Mouse (Mus musculus): ENCODE results near the gene Camp. TPM values are rescaled to one million over a fixed set of nuclear protein-coding genes. Genes with fewer than 3 reads are reported as not detected.
A peak's percentile ranks its signal among the peaks of the same experiment; 100 is the strongest.

Gene Camp
- polyA plus RNA-seq, 1 experiment from 2014 or later = 0.44 TPM

DNA sequence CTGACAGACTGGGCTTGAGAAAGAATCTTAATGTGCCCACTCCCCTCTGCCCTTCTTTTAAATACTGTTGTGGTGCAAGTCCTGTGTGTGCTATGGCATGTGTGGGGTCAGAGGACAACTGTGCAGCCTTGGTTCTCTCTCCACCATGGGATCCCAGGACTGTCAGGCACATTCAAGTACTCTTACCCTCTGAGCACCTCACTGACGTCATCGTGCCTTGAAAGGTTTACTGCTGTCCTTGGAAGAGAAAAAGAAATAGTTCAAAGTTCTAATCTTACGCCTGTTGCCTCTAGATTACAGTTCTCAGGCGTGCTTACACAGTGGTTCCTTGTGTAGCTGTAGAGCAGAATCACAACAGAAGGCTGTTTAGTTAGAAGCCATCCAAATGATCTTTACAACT is 36.8 kb upstream of the Camp start:
- Histone ChIP-seq H3K4me3 (ENCODE audit: low read depth, low read length) (no peak overlapping the region), H3K9me3 (ENCODE audit: control insufficient read depth, low read length) (no peaks in the 10 kb centered on the region), H3K27me3 (ENCODE audit: control insufficient read depth, insufficient read depth, low read length) (no peaks in the 10 kb centered on the region), H3K4me1 (replicated peaks; ENCODE audit: control insufficient read depth, insufficient read depth, low read length) (no peaks in the 10 kb centered on the region), H3K4me2 (ENCODE audit: low read depth, low read length, severe bottlenecking) (no peak overlapping the region), H3K36me3 (ENCODE audit: control insufficient read depth, insufficient read depth, low read length) (peaks cover 54% of the 10 kb centered on the region), H3K27ac (ENCODE audit: low read depth, low read length) (no peak overlapping the region), H3K9ac (ENCODE audit: low read length) (no peak overlapping the region)
- ATAC-seq (replicated peaks; ENCODE audit: low FRiP score) = no peak
- 88% methylated on average over 4 of the region's 4 CpGs for WGBS
- DNase-seq (ENCODE audit: low spot score) = no peak

- ATAC-seq (replicated peaks; ENCODE audit: low FRiP score) = no peak
- Histone ChIP-seq H3K9ac (ENCODE audit: low read length) (no peak overlapping the region), H3K36me3 (ENCODE audit: control insufficient read depth, insufficient read depth, low read length) (peaks cover 37% of the 10 kb centered on the region), H3K27me3 (ENCODE audit: control insufficient read depth, insufficient read depth, low read length) (no peaks in the 10 kb centered on the region), H3K4me3 (ENCODE audit: low read depth, low read length) (no peak overlapping the region), H3K9me3 (ENCODE audit: control insufficient read depth, low read length) (no peaks in the 10 kb centered on the region), H3K27ac (ENCODE audit: low read depth, low read length) (no peak overlapping the region), H3K4me1 (replicated peaks; ENCODE audit: control insufficient read depth, insufficient read depth, low read length) (no peaks in the 10 kb centered on the region), H3K4me2 (ENCODE audit: low read depth, low read length, severe bottlenecking) (no peak overlapping the region)
- DNase-seq (ENCODE audit: low spot score) = no peak
- WGBS = 91% methylated on average over 1 of the region's 1 CpGs
These were observed 29.9 kb upstream of the Camp start for GRCm38 (mm10) chr9:109879305-109879704.

DNA sequence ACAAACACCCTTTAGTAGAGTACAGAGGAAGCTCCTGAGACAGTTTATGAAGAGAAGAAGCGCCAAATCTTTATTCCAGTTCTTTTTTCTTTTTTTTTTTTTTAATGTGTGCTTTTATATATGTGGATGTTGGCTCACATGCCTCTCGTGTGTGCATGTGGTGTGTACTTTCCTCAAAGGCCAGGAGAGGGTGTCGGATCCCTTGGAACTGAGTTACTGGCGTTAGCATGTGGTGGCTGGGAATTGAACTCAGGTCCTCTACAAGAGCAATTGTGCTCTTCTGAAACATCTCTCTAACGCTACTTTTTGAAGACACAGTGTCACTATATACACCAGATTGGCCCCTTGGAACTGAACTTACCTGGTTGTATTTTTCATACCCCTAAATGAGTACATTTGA is 28.2 kb upstream of the Camp start:
- Histone ChIP-seq H3K9ac (ENCODE audit: low read length) (no peak overlapping the region), H3K36me3 (ENCODE audit: control insufficient read depth, insufficient read depth, low read length) (peaks cover 25% of the 10 kb centered on the region), H3K4me3 (ENCODE audit: low read depth, low read length) (peak overlapping the region; percentile 96; the same call in 1 of the 2 replicates), H3K27ac (ENCODE audit: low read depth, low read length) (no peak overlapping the region), H3K4me1 (replicated peaks; ENCODE audit: control insufficient read depth, insufficient read depth, low read length) (no peaks in the 10 kb centered on the region), H3K27me3 (ENCODE audit: control insufficient read depth, insufficient read depth, low read length) (no peaks in the 10 kb centered on the region), H3K9me3 (ENCODE audit: control insufficient read depth, low read length) (no peaks in the 10 kb centered on the region), H3K4me2 (ENCODE audit: low read depth, low read length, severe bottlenecking) (peak overlapping the region; percentile 66; the same call in 1 of the 2 replicates)
- ATAC-seq (replicated peaks; ENCODE audit: low FRiP score) (no peak), DNase-seq (ENCODE audit: low spot score) (no peak)
- WGBS = 80% methylated on average over 5 of the region's 5 CpGs

DNA sequence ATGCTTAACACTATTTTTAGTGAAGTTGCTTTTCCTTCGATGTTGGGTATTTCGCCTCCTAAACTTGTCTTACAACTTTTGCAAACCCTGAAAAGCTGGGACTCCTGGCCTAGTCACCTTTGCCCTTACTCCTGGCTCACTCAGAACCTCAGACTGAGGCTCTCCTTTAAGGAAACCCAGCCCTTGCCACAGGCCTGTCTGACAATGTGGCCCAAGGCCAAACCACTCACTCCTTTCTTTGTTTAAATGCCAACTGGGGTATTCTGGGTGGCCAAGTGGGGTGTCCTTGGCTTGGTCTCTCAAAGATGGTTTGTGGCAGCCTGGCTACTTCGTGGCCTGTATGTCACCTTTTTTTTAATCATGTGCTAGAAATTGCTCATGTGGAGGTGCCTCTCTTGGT is 27.3 kb upstream of the Camp start:
- DNase-seq (ENCODE audit: low spot score) (no peak), ATAC-seq (replicated peaks; ENCODE audit: low FRiP score) (no peak)
- H3K9ac ChIP-seq (ENCODE audit: low read length) = peak overlapping the region; percentile 97
- H3K9me3 ChIP-seq (ENCODE audit: control insufficient read depth, low read length) = no peaks in the 10 kb centered on the region
- peak overlapping the region; percentile 96 for H3K4me3 ChIP-seq (ENCODE audit: low read depth, low read length)
- WGBS = 7% methylated on average over 3 of the region's 3 CpGs
- H3K27ac ChIP-seq (ENCODE audit: low read depth, low read length) = peak overlapping the region; percentile 87; the same call in 1 of the 2 replicates
- no peaks in the 10 kb centered on the region for H3K27me3 ChIP-seq (ENCODE audit: control insufficient read depth, insufficient read depth, low read length)
- peaks cover 23% of the 10 kb centered on the region for H3K36me3 ChIP-seq (ENCODE audit: control insufficient read depth, insufficient read depth, low read length)
- H3K4me2 ChIP-seq (ENCODE audit: low read depth, low read length, severe bottlenecking) = peak overlapping the region; percentile 66
- H3K4me1 ChIP-seq (replicated peaks; ENCODE audit: control insufficient read depth, insufficient read depth, low read length) = no peaks in the 10 kb centered on the region

DNA sequence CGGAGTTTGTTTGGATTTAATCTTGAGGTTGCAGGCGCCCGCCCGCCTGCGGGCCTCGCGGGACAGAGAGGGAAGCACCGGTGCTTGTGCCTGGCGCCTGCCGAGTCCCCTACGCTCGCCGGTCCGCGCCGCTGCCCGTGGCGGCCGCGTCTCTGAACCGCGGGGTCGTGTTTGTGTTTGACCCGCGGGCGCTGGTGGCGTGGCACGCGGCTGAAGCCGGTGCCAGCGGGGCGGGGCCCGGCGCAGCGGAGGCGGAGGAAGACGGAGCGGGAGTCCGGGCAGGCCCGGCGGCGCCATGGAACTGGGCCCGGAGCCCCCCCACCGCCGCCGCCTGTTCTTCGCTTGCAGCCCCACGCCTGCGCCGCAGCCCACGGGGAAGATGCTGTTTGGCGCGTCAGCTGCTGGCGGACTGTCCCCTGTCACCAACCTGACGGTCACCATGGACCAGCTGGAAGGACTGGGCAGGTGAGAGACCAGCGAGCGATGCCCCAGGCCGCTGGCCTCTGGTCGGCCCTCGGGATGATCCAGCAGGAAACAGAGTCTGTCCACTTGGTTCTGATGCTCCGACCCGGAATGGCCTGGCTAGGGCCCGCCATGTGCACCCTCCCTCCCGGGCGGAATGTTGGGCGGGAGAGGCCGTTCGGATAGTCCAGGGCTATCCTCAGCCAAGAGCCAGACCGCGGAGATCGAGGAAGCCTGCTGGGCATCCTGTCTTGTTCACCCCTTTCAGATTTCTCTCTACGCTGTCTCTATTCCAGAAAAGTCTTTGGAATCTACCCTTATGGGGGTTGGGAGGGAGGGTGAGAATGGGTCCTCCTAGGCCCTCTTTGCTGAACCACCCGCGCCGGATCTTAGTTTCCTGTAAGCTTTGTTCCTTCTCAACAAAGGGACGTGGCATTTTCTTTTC is 26.5 kb upstream of the Camp start:
- ATAC-seq (replicated peaks; ENCODE audit: low FRiP score) (peak; percentile 68), DNase-seq (ENCODE audit: low spot score) (peak; percentile 75)
- Histone ChIP-seq H3K4me3 (ENCODE audit: low read depth, low read length) (peak overlapping the region; percentile 96), H3K9ac (ENCODE audit: low read length) (peak overlapping the region; percentile 97), H3K36me3 (ENCODE audit: control insufficient read depth, insufficient read depth, low read length) (peaks cover 20% of the 10 kb centered on the region), H3K4me2 (ENCODE audit: low read depth, low read length, severe bottlenecking) (peak overlapping the region; percentile 66), H3K9me3 (ENCODE audit: control insufficient read depth, low read length) (no peaks in the 10 kb centered on the region), H3K27me3 (ENCODE audit: control insufficient read depth, insufficient read depth, low read length) (no peaks in the 10 kb centered on the region), H3K4me1 (replicated peaks; ENCODE audit: control insufficient read depth, insufficient read depth, low read length) (no peaks in the 10 kb centered on the region), H3K27ac (ENCODE audit: low read depth, low read length) (peak overlapping the region; percentile 87)
- WGBS = under 1% methylated on average over 73 of the region's 76 CpGs

- H3K36me3 ChIP-seq (ENCODE audit: control insufficient read depth, insufficient read depth, low read length) = peaks cover 11% of the 10 kb centered on the region
- H3K27ac ChIP-seq (ENCODE audit: low read depth, low read length) = peak within 1 kb of the TSS; percentile 87
- peak within 1 kb of the TSS; percentile 96 for H3K4me3 ChIP-seq (ENCODE audit: low read depth, low read length)
- ATAC-seq (replicated peaks; ENCODE audit: low FRiP score) = peak; percentile 92
- WGBS = 8% methylated on average over 33 of the region's 33 CpGs
- peak within 1 kb of the TSS; percentile 66 for H3K4me2 ChIP-seq (ENCODE audit: low read depth, low read length, severe bottlenecking)
- peak; percentile 98 for DNase-seq (ENCODE audit: low spot score)
- no peaks in the 10 kb centered on the region for H3K9me3 ChIP-seq (ENCODE audit: control insufficient read depth, low read length)
- no peaks in the 10 kb centered on the region for H3K4me1 ChIP-seq (replicated peaks; ENCODE audit: control insufficient read depth, insufficient read depth, low read length)
- H3K9ac ChIP-seq (ENCODE audit: low read length) = peak within 1 kb of the TSS; percentile 97
- no peaks in the 10 kb centered on the region for H3K27me3 ChIP-seq (ENCODE audit: control insufficient read depth, insufficient read depth, low read length)
These were observed 25.6 kb upstream of the Camp start, which contains the start of gene Cdc25a for GRCm38 (mm10) chr9:109874797-109875691. Gene Cdc25a, plus strand, starts transcription at chr9:109875579.

DNA sequence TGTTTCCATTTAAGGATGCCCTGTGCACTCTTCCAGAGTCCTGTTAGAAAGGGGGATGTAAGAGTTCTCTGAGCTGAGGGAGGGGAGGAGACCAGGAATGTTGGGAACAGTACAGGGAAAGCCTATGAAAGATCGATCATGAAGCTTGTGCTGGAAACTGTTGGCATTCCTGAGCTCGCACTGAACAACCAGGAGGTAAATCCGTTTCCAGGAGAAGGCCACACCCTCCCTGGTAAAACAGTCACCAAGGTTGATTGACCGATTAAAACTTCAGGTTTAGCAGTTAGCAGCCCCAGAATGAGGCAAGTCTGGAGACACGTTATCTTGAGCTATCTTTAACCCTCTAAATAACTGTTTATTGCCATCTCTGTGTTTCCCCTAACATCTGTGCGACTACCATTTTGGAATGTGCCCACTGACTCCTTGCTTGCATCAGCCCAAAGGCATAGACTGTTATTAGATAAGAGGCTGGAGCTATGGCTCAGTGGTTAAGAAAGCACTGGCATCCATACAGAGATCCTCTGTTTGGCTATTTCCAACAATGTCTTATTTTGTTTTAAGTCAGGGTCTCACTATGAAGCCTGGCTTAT is 21.7 kb upstream of the Camp start:
- H3K36me3 ChIP-seq (ENCODE audit: control insufficient read depth, insufficient read depth, low read length) = no peaks in the 10 kb centered on the region
- ATAC-seq (replicated peaks; ENCODE audit: low FRiP score) (no peak), DNase-seq (ENCODE audit: low spot score) (no peak)
- no peaks in the 10 kb centered on the region for H3K27me3 ChIP-seq (ENCODE audit: control insufficient read depth, insufficient read depth, low read length)
- no peaks in the 10 kb centered on the region for H3K9me3 ChIP-seq (ENCODE audit: control insufficient read depth, low read length)
- no peak overlapping the region for H3K4me3 ChIP-seq (ENCODE audit: low read depth, low read length)
- 42% methylated on average over 6 of the region's 6 CpGs for WGBS
- no peak overlapping the region for H3K27ac ChIP-seq (ENCODE audit: low read depth, low read length)
- no peak overlapping the region for H3K4me2 ChIP-seq (ENCODE audit: low read depth, low read length, severe bottlenecking)
- H3K9ac ChIP-seq (ENCODE audit: low read length) = no peak overlapping the region
- no peaks in the 10 kb centered on the region for H3K4me1 ChIP-seq (replicated peaks; ENCODE audit: control insufficient read depth, insufficient read depth, low read length)

DNA sequence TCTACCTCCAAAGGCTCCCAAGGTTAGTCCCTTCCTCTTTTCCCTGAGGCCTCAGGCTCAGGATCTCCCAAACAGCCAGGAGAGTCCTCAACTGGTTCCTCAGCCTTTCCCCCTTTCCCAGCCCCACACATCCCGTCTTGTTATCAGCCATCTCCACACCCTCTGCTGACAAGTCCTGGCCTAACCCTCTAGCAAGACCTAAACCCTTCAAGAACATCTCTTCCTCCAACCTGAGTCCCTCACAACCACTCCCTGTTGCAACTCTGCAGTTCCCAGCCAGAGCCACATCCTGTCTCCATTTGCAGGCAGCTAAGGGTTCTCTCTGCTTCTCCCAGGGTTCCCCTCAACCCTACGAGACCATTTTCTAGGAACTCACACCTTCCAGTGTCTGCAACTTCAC is 16.8 kb upstream of the Camp start:
- ATAC-seq (replicated peaks; ENCODE audit: low FRiP score) = no peak
- H3K9me3 ChIP-seq (ENCODE audit: control insufficient read depth, low read length) = no peaks in the 10 kb centered on the region
- WGBS = 89% methylated on average over 2 of the region's 2 CpGs

More for the DNA sequence above, 16.8 kb upstream of the Camp start:
- no peak for DNase-seq (ENCODE audit: low spot score)
- no peak overlapping the region for H3K27ac ChIP-seq (ENCODE audit: low read depth, low read length)
- H3K4me3 ChIP-seq (ENCODE audit: low read depth, low read length) = no peak overlapping the region
- H3K36me3 ChIP-seq (ENCODE audit: control insufficient read depth, insufficient read depth, low read length) = no peaks in the 10 kb centered on the region
- H3K4me1 ChIP-seq (replicated peaks; ENCODE audit: control insufficient read depth, insufficient read depth, low read length) = no peaks in the 10 kb centered on the region
- no peaks in the 10 kb centered on the region for H3K27me3 ChIP-seq (ENCODE audit: control insufficient read depth, insufficient read depth, low read length)
- H3K9ac ChIP-seq (ENCODE audit: low read length) = no peak overlapping the region
- H3K4me2 ChIP-seq (ENCODE audit: low read depth, low read length, severe bottlenecking) = no peak overlapping the region
